Mouse (Mus musculus) kidney, embryonic 14.5 days (tissue): ENCODE results near the gene Actr1b. TPM values are rescaled to one million over a fixed set of nuclear protein-coding genes. Genes with fewer than 3 reads are reported as not detected.

Experiments used
- microRNA-seq: library from miRNA; unstranded; fragments of <30 nt; microRNA quantifications from one replicate; pipeline ENCODE4, GENCODE M21; 2016
- polyA plus RNA-seq: library from polyadenylated mRNA; unstranded; fragments of >200 nt; fragmentation: Nextera tagmentation; extraction: Ambion mirVana; gene quantifications from 2 replicates; pipeline ENCODE4 v1.2.1, GENCODE M21; 2014

Gene Actr1b
- polyA plus RNA-seq, 1 experiment from 2014 or later = 93.0 TPM

Small RNAs within 50 kb of the gene (microRNA-seq; reads per million reads assigned to microRNA genes)
- not detected for gene Gm24133

Other genes starting within 250 kb of the Actr1b start
- gene Cnnm4, start 242.8 kb downstream of the Actr1b start, polyA plus RNA-seq = 12.8 and 13.1 TPM in 2 replicates
- 5.7 and 7.5 TPM in 2 replicates for gene Cnnm3, start 202.6 kb downstream of the Actr1b start, polyA plus RNA-seq
- gene Ankrd23, start 177.5 kb downstream of the Actr1b start, polyA plus RNA-seq = 10.5 and 14.6 TPM in 2 replicates
- 0.26 TPM in 1 of 2 replicates, not detected in the other for gene Gm42417, start 175.0 kb downstream of the Actr1b start, polyA plus RNA-seq
- gene Ankrd39, start 167.0 kb downstream of the Actr1b start, polyA plus RNA-seq = 22.4 and 22.7 TPM in 2 replicates
- gene Sema4c, start 156.1 kb downstream of the Actr1b start, polyA plus RNA-seq = 4.8 and 6.0 TPM in 2 replicates
- gene Fam178b, start 31.2 kb downstream of the Actr1b start, polyA plus RNA-seq = 1.2 and 1.3 TPM in 2 replicates
- 659 and 772 TPM in 2 replicates for gene Cox5b, start 23.0 kb downstream of the Actr1b start, polyA plus RNA-seq
- 0.34 TPM in 1 of 2 replicates, not detected in the other for gene 4933424G06Rik, start 4.3 kb downstream of the Actr1b start, polyA plus RNA-seq
- 0.18 and 0.46 TPM in 2 replicates for gene Zap70, start 47.4 kb upstream of the Actr1b start, polyA plus RNA-seq
- 15.8 and 22.1 TPM in 2 replicates for gene Tmem131, start 229.2 kb upstream of the Actr1b start, polyA plus RNA-seq